Mouse (Mus musculus) megakaryocyte, embryonic 14.5 days (primary cell): Measurements from ENCODE around the gene Pald1. TPM values are rescaled to one million over a fixed set of nuclear protein-coding genes. Genes with fewer than 3 reads are reported as not detected.

Experiments used
- H3K27me3 ChIP-seq: replicated peaks from 2 replicates; pipeline ENCODE3; 2012; ENCODE audit warnings: inconsistent platforms
- H3K36me3 ChIP-seq: replicated peaks from 2 replicates; pipeline ENCODE3; 2012; ENCODE audit warnings: low read length, inconsistent platforms, mixed read lengths
- H3K4me1 ChIP-seq: 2 replicates; pipeline ENCODE4 v1.6.1; 2012; ENCODE audit warnings: inconsistent platforms
- H3K4me3 ChIP-seq: replicated peaks from 2 replicates; pipeline ENCODE3; 2012; ENCODE audit warnings: moderate library complexity, mild to moderate bottlenecking, inconsistent platforms
- H3K9me3 ChIP-seq: 2 replicates; pipeline ENCODE4 v1.6.1; 2012; ENCODE audit warnings: inconsistent platforms
- FLI1 ChIP-seq: IDR thresholded peaks from 2 replicates; pipeline ENCODE4 v1.6.1; 2012; ENCODE audit warnings: low read length, inconsistent platforms, mixed read lengths
- GATA1 ChIP-seq: IDR thresholded peaks from 3 replicates; pipeline ENCODE4 v1.6.1; 2012; ENCODE audit warnings: mixed read lengths, low read length, inconsistent platforms, borderline replicate concordance
- polyA plus RNA-seq: library from polyadenylated mRNA; stranded (reverse); fragments of >175 nt; gene quantifications from 2 replicates; pipeline ENCODE4 v1.2.3, GENCODE M21; 2012; ENCODE audit warnings: low replicate concordance; ENCODE audit not compliant: insufficient read depth

Gene Pald1
- polyA plus RNA-seq, 1 experiment, result 0.30 TPM

- TF ChIP-seq FLI1 (no peak), GATA1 (no peak)
- Histone ChIP-seq H3K4me3 (no peak overlapping the region), H3K27me3 (peaks cover 78% of the 10 kb centered on the region), H3K4me1 (peaks cover 4% of the 10 kb centered on the region; the same call in 1 of the 2 replicates), H3K36me3 (no peaks in the 10 kb centered on the region), H3K9me3 (peaks cover 7% of the 10 kb centered on the region)
Measured at GRCm38 (mm10) chr10:61389020-61389419, 5.7 kb upstream of the Pald1 start.

- Histone ChIP-seq H3K4me1 (peaks cover 32% of the 10 kb centered on the region), H3K4me3 (no peak overlapping the region), H3K27me3 (peaks cover 82% of the 10 kb centered on the region), H3K9me3 (no peaks in the 10 kb centered on the region), H3K36me3 (no peaks in the 10 kb centered on the region)
- TF ChIP-seq FLI1 (no peak), GATA1 (no peak)
Measured at GRCm38 (mm10) chr10:61386284-61386683, 3.0 kb upstream of the Pald1 start.

GRCm38 (mm10) chr10:61385174-61385573 is 1.8 kb upstream of the Pald1 start:
- H3K4me1 ChIP-seq, result peaks cover 36% of the 10 kb centered on the region
- TF ChIP-seq FLI1, result no peak
- H3K4me3 ChIP-seq, result no peak overlapping the region
- no peaks in the 10 kb centered on the region for H3K9me3 ChIP-seq
- H3K36me3 ChIP-seq, result no peaks in the 10 kb centered on the region
- peaks cover 86% of the 10 kb centered on the region for H3K27me3 ChIP-seq

- TF ChIP-seq GATA1 (no peak), FLI1 (no peak)
- no peaks in the 10 kb centered on the region for H3K9me3 ChIP-seq
- peaks cover 91% of the 10 kb centered on the region for H3K27me3 ChIP-seq
- H3K4me3 ChIP-seq, result peak overlapping the region; percentile 90
- H3K4me1 ChIP-seq, result peaks cover 39% of the 10 kb centered on the region
- no peaks in the 10 kb centered on the region for H3K36me3 ChIP-seq
Measured at GRCm38 (mm10) chr10:61383715-61384047, 351 bp upstream of the Pald1 start.

GRCm38 (mm10) chr10:61382281-61382731 is 1.0 kb downstream of the Pald1 start:
- no peaks in the 10 kb centered on the region for H3K36me3 ChIP-seq
- peaks cover 42% of the 10 kb centered on the region for H3K4me1 ChIP-seq
- no peak overlapping the region for H3K4me3 ChIP-seq
- TF ChIP-seq FLI1 (no peak), GATA1 (no peak)
- peaks cover 96% of the 10 kb centered on the region for H3K27me3 ChIP-seq
- no peaks in the 10 kb centered on the region for H3K9me3 ChIP-seq

- Histone ChIP-seq H3K27me3 (peaks cover 97% of the 10 kb centered on the region), H3K4me1 (peaks cover 42% of the 10 kb centered on the region), H3K9me3 (no peaks in the 10 kb centered on the region), H3K36me3 (no peaks in the 10 kb centered on the region), H3K4me3 (no peak overlapping the region)
- TF ChIP-seq GATA1 (no peak), FLI1 (no peak)
Measured at GRCm38 (mm10) chr10:61381823-61382222, 1.5 kb downstream of the Pald1 start.

- Histone ChIP-seq H3K4me1 (peaks cover 43% of the 10 kb centered on the region), H3K9me3 (no peaks in the 10 kb centered on the region), H3K4me3 (no peak overlapping the region), H3K27me3 (peaks cover 86% of the 10 kb centered on the region), H3K36me3 (no peaks in the 10 kb centered on the region)
- no peak for TF ChIP-seq GATA1
- no peak for TF ChIP-seq FLI1
Measured at GRCm38 (mm10) chr10:61380186-61380585, 3.1 kb downstream of the Pald1 start.

GRCm38 (mm10) chr10:61379340-61380040 is 3.8 kb downstream of the Pald1 start:
- Histone ChIP-seq H3K9me3 (no peaks in the 10 kb centered on the region), H3K4me3 (no peak overlapping the region), H3K36me3 (no peaks in the 10 kb centered on the region), H3K27me3 (peaks cover 79% of the 10 kb centered on the region), H3K4me1 (peaks cover 50% of the 10 kb centered on the region)
- TF ChIP-seq FLI1 (no peak), GATA1 (no peak)

GRCm38 (mm10) chr10:61378698-61379097 is 4.6 kb downstream of the Pald1 start:
- TF ChIP-seq FLI1, result no peak
- TF ChIP-seq GATA1, result no peak
- H3K9me3 ChIP-seq, result no peaks in the 10 kb centered on the region
- peaks cover 55% of the 10 kb centered on the region for H3K4me1 ChIP-seq
- H3K27me3 ChIP-seq, result peaks cover 71% of the 10 kb centered on the region
- no peaks in the 10 kb centered on the region for H3K36me3 ChIP-seq
- H3K4me3 ChIP-seq, result no peak overlapping the region

GRCm38 (mm10) chr10:61378050-61378449 is 5.3 kb downstream of the Pald1 start:
- peaks cover 64% of the 10 kb centered on the region for H3K27me3 ChIP-seq

More at GRCm38 (mm10) chr10:61378050-61378449, 5.3 kb downstream of the Pald1 start:
- TF ChIP-seq FLI1, result no peak
- no peak for TF ChIP-seq GATA1
- H3K36me3 ChIP-seq, result no peaks in the 10 kb centered on the region
- no peaks in the 10 kb centered on the region for H3K9me3 ChIP-seq
- peaks cover 53% of the 10 kb centered on the region for H3K4me1 ChIP-seq
- H3K4me3 ChIP-seq, result no peak overlapping the region
